8 mouse cellular contexts compared by ENCODE assay signal in the genomic region with DNA sequence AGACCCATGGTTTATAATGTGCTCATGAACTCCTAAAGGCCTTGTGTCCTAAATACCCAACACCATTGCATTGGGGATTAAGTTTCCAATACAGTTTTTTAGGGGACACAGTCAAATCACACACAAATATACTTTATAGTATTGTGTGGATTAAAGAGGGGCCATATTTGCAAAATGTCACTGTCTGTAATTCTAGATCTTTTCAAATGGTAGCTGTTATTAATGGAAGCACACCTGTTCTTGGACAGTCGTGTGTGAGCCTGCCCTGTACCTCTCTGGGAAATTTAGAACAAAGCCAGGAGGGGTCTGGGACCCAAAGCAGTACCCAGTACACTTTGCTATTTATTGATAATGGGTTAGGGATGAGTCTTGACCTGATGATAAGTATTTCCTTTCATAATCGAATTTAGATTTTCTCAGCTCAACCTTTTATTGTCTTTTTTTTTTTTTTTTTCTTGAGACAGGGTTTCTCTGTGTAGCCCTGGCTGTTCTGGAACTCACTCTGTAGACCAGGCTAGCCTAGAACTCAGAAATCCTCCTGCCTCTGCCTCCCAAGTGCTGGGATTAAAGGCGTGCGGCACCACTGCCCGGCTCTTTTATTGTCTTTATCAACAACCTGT. TPM values are rescaled to one million over a fixed set of nuclear protein-coding genes. Genes with fewer than 3 reads are reported as not detected.
A peak's percentile ranks its signal among the peaks of the same experiment; 100 is the strongest.
DNase-seq lines count a peak whose midpoint lies in the region; ATAC-seq and TF ChIP-seq lines count a peak whose summit lies in the region.

A gene (plus strand): TSS at position 570 of the 620 bp plus-strand sequence.

- H3K4me3 ChIP-seq in lung, embryonic 16.5 days (ENCODE audit: low read length), result peak within 1 kb of the TSS; percentile 86
- H3K4me3 ChIP-seq in cortical plate, adult 2 months (ENCODE audit: insufficient read depth, low read length), result peak within 1 kb of the TSS; percentile 72
- peak within 1 kb of the TSS; percentile 86 for H3K4me3 ChIP-seq in liver, embryonic 11.5 days (ENCODE audit: low read depth, low read length)
- H3K4me3 ChIP-seq in stomach, embryonic 16.5 days (replicated peaks; ENCODE audit: low read length), result peak within 1 kb of the TSS; percentile 90

- H3K27ac ChIP-seq in lung, embryonic 16.5 days (ENCODE audit: low read length), result peak within 1 kb of the TSS; percentile 93
- peak within 1 kb of the TSS; percentile 80 for H3K27ac ChIP-seq in cortical plate, adult 2 months (ENCODE audit: insufficient read depth, low read length)
- peak within 1 kb of the TSS; percentile 89 for H3K27ac ChIP-seq in liver, embryonic 11.5 days (ENCODE audit: low read depth, low read length)
- H3K27ac ChIP-seq in stomach, embryonic 16.5 days (ENCODE audit: low read length), result peak within 1 kb of the TSS; percentile 95

- H3K4me1 ChIP-seq in lung, embryonic 16.5 days (replicated peaks; ENCODE audit: control insufficient read depth, insufficient read depth, low read length), result peaks cover 8% of the 10 kb centered on the region
- peaks cover 2% of the 10 kb centered on the region; the same call in 1 of the 2 replicates for H3K4me1 ChIP-seq in cortical plate, adult 2 months (ENCODE audit: control insufficient read depth, insufficient read depth, low read length)
- H3K4me1 ChIP-seq in liver, embryonic 11.5 days (replicated peaks; ENCODE audit: control insufficient read depth, insufficient read depth, low read length), result peaks cover 7% of the 10 kb centered on the region
- H3K4me1 ChIP-seq in stomach, embryonic 16.5 days (ENCODE audit: control insufficient read depth, insufficient read depth, low read length), result peaks cover 11% of the 10 kb centered on the region

- H3K9ac ChIP-seq in lung, embryonic 16.5 days (ENCODE audit: low read length), result peak within 1 kb of the TSS; percentile 95
- H3K9ac ChIP-seq in liver, embryonic 11.5 days (ENCODE audit: low read depth, low read length), result peak within 1 kb of the TSS; percentile 94
- H3K9ac ChIP-seq in stomach, embryonic 16.5 days (ENCODE audit: low read length), result peak within 1 kb of the TSS; percentile 97

- no peaks in the 10 kb centered on the region for H3K9me3 ChIP-seq in lung, embryonic 16.5 days (ENCODE audit: control insufficient read depth, low read length)
- no peaks in the 10 kb centered on the region for H3K9me3 ChIP-seq in liver, embryonic 11.5 days (ENCODE audit: control insufficient read depth, low read length)
- no peaks in the 10 kb centered on the region for H3K9me3 ChIP-seq in stomach, embryonic 16.5 days (replicated peaks; ENCODE audit: control insufficient read depth, low read length)

- DNase-seq in lung, postnatal 36 days, result no peak
- DNase-seq in liver, embryonic 11.5 days (ENCODE audit: low spot score), result no peak
- DNase-seq in spleen, postnatal 10 days (ENCODE audit: low spot score in 2 of 2), result no peak
- no peak for DNase-seq in kidney, postnatal 4 days

- ATAC-seq in lung, embryonic 16.5 days (ENCODE audit: low read depth), result no peak
- ATAC-seq in hematopoietic stem cell, adult 5-6 weeks (replicated peaks in 1 of 2; ENCODE audit: insufficient read depth in 1 of 2, low FRiP score in 2 of 2, low TSS enrichment in 1 of 2, low read depth in 1 of 2, poor library complexity in 2 of 2, severe bottlenecking in 2 of 2), result no peak
- 0 out of 2 replicates have a peak, but pooled peaks have one; percentile 0 for ATAC-seq in liver, embryonic 11.5 days (replicated peaks; ENCODE audit: low FRiP score)
- ATAC-seq in stomach, embryonic 16.5 days (ENCODE audit: insufficient read depth, low FRiP score), result no peak

- TF ChIP-seq POLR2A in cortical plate, adult 2 months (IDR thresholded peaks at IDR 0.05; ENCODE audit: extremely low read depth, insufficient read depth, low read length), result no peak

- H3K4me2 ChIP-seq in lung, embryonic 16.5 days (ENCODE audit: low read depth, low read length), result peak within 1 kb of the TSS; percentile 70
- H3K4me2 ChIP-seq in liver, embryonic 11.5 days, result peak within 1 kb of the TSS; percentile 76
- H3K4me2 ChIP-seq in stomach, embryonic 16.5 days (ENCODE audit: low read depth, low read length), result peak within 1 kb of the TSS; percentile 75

- no peak for TF ChIP-seq CTCF in cortical plate, adult 2 months (IDR thresholded peaks at IDR 0.05; ENCODE audit: extremely low read depth, insufficient read depth, low read length)

- no peaks in the 10 kb centered on the region for H3K36me3 ChIP-seq in lung, embryonic 16.5 days (ENCODE audit: control insufficient read depth, insufficient read depth, low read length)
- H3K36me3 ChIP-seq in liver, embryonic 11.5 days (ENCODE audit: control insufficient read depth, insufficient read depth, low read length), result no peaks in the 10 kb centered on the region
- H3K36me3 ChIP-seq in stomach, embryonic 16.5 days (ENCODE audit: control insufficient read depth, insufficient read depth, low read length), result no peaks in the 10 kb centered on the region

- 78% methylated on average over 5 of the region's 5 CpGs for WGBS in lung, embryonic 16.5 days
- 69% methylated on average over 5 of the region's 5 CpGs for WGBS in liver, embryonic 11.5 days
- WGBS in stomach, embryonic 16.5 days, result 72% methylated on average over 5 of the region's 5 CpGs

- no peaks in the 10 kb centered on the region for H3K27me3 ChIP-seq in lung, embryonic 16.5 days (ENCODE audit: control insufficient read depth, insufficient read depth, low read depth, low read length)
- no peaks in the 10 kb centered on the region for H3K27me3 ChIP-seq in liver, embryonic 11.5 days (replicated peaks; ENCODE audit: control insufficient read depth, insufficient read depth, low read length)
- H3K27me3 ChIP-seq in stomach, embryonic 16.5 days (ENCODE audit: control insufficient read depth, insufficient read depth, low read length), result no peaks in the 10 kb centered on the region

RNA-seq across cellular contexts. Expression of the gene that starts here (rescaled TPM):
- 12.3 and 12.5 TPM in 2 replicates for polyA plus RNA-seq in lung, embryonic 16.5 days (2015; fragmentation: Nextera tagmentation; extraction: Ambion mirVana)
- 9.6 and 10.2 TPM in 2 replicates for polyA plus RNA-seq in cortical plate, adult 2 months (2012; rRNA removed)
- total RNA-seq in hematopoietic stem cell, adult 5-6 weeks (2017), result 59.7 and 63.9 TPM in 2 replicates
- 8.1 and 9.0 TPM in 2 replicates for polyA plus RNA-seq in liver, embryonic 11.5 days (2014; fragmentation: Nextera tagmentation; extraction: Ambion mirVana)
- 13.7 and 15.4 TPM in 2 replicates for polyA plus RNA-seq in stomach, embryonic 16.5 days (2015; fragmentation: Nextera tagmentation; extraction: Ambion mirVana)
